Comparison of ENCODE assay signal across 12 mouse cellular contexts in the genomic region with DNA sequence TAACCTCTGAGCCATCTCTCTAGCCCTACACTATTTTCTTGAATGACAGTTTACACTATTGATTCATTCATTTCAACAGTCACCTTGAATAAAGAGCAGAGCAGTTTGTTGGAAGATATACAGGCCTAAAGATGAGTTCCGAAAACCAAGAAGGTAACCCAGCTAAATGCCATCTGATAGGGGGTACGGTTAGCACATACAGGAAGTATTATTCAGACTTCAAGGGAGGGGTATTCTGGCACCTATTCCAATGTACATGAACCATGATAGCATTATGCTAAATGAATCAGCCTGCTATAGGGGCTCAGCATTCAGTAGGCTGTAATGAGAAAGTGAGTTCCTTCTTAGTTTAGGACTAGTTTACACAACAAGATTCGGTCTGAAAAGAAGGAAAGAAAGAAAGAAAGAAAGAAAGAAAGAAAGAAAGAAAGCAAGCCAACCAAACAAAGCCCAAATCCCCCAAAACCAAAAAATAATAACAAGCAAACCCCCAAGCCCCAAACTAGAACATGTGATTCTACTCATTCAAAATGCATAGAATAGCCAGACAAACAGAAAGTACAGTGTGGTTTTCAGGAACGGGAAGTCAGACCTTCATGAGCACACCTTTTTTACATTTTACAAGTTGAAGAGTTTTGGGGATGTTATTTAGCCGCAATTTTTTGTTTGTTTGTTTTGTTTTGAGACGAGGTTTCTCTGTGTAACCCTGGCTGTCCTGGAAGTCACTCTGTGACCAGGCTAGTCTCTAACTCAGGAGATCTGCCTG. TPM values are rescaled to one million over a fixed set of nuclear protein-coding genes. Genes with fewer than 3 reads are reported as not detected.
DNase-seq lines count a peak whose midpoint lies in the region; ATAC-seq and TF ChIP-seq lines count a peak whose summit lies in the region.
"Had no signal": no experiment of that assay in that cellular context is flagged by ENCODE, and none has a peak within 500 bp of the region (broad histone marks: within the 10 kb centered on the region; RNA-seq: fewer than 3 reads in every experiment).

No protein-coding gene starts in this region.

- H3K27ac ChIP-seq in stomach, postnatal 0 days (replicated peaks), result no peak overlapping the region
- H3K27ac ChIP-seq: forebrain, embryonic 13.5 days; heart, embryonic 10.5 days; heart, embryonic 13.5 days; hindbrain, embryonic 14.5 days; hindbrain, postnatal 0 days had no signal

- no peak overlapping the region for H3K4me2 ChIP-seq in stomach, postnatal 0 days (replicated peaks; ENCODE audit: low read depth)
- H3K4me2 ChIP-seq: forebrain, embryonic 13.5 days; hindbrain, embryonic 14.5 days had no signal

- no peak overlapping the region for H3K4me3 ChIP-seq in stomach, postnatal 0 days (ENCODE audit: low read depth, low read length)

- peaks cover 6% of the 10 kb centered on the region; the same call in 1 of the 2 replicates for H3K4me1 ChIP-seq in stomach, postnatal 0 days (replicated peaks; ENCODE audit: control insufficient read depth, insufficient read depth)

- H3K9ac ChIP-seq in stomach, postnatal 0 days (ENCODE audit: low read length), result no peak overlapping the region
- H3K9ac ChIP-seq: forebrain, embryonic 13.5 days; heart, embryonic 13.5 days; hindbrain, embryonic 14.5 days had no signal

- WGBS in stomach, postnatal 0 days, result 91% methylated on average over 6 of the region's 6 CpGs

- no peak for ATAC-seq in stomach, postnatal 0 days (ENCODE audit: low FRiP score, low TSS enrichment)

- H3K27me3 ChIP-seq in stomach, postnatal 0 days (ENCODE audit: control insufficient read depth, insufficient read depth, low read length), result no peaks in the 10 kb centered on the region
- H3K27me3 ChIP-seq: forebrain, embryonic 13.5 days; heart, embryonic 13.5 days had no signal

- TF ChIP-seq EP300 in stomach, postnatal 0 days (optimal IDR thresholded peaks at IDR 0.05), result no peak

- H3K36me3 ChIP-seq in stomach, postnatal 0 days (ENCODE audit: control insufficient read depth, insufficient read depth, low read length), result no peaks in the 10 kb centered on the region

- no peaks in the 10 kb centered on the region for H3K9me3 ChIP-seq in stomach, postnatal 0 days (ENCODE audit: control insufficient read depth, low read length)
- H3K9me3 ChIP-seq: forebrain, embryonic 10.5 days; forebrain, embryonic 13.5 days; heart, embryonic 10.5 days; heart, embryonic 13.5 days had no signal

- TF ChIP-seq CTCF in stomach, postnatal 0 days (IDR thresholded peaks at IDR 0.05; ENCODE audit: low read depth), result no peak

- DNase-seq in 416B (ENCODE audit: low read depth) (peak; percentile 81), A20 (ENCODE audit: low read depth, low spot score) (peak; percentile 65)
- DNase-seq in induced T-regulatory cell, adult 2 months (ENCODE audit: low read depth), result peak; percentile 44
- no peak for DNase-seq in cerebellum, postnatal 10 days
- DNase-seq in kidney, postnatal 14 days, result no peak
- no peak for DNase-seq in stomach, postnatal 0 days (ENCODE audit: low spot score)

RNA-seq across cellular contexts. Expression of a gene that starts 1.0 kb away (rescaled TPM):
- polyA plus RNA-seq in stomach, postnatal 0 days (2015; fragmentation: Nextera tagmentation; extraction: Ambion mirVana), result 39.4 and 39.5 TPM in 2 replicates

RNA-seq across cellular contexts. Expression of a gene that starts 16.3 kb away (rescaled TPM):
- 98.9 and 101 TPM in 2 replicates for polyA plus RNA-seq in stomach, postnatal 0 days (2015; fragmentation: Nextera tagmentation; extraction: Ambion mirVana)

RNA-seq across cellular contexts. Expression of a gene that starts 39.2 kb away (rescaled TPM):
- 2.6 and 2.8 TPM in 2 replicates for polyA plus RNA-seq in stomach, postnatal 0 days (2015; fragmentation: Nextera tagmentation; extraction: Ambion mirVana)

Comparison
In these comparisons a context has a peak if more than half of its experiments do, and no peak if none do; other contexts are left out.
1. DNase-seq: peak in 416B (single experiment), A20 (single experiment) and induced T-regulatory cell, adult 2 months (single experiment); none in cerebellum, postnatal 10 days (0 of 2), kidney, postnatal 14 days (single experiment) and stomach, postnatal 0 days (single experiment).